Mouse (Mus musculus) brown adipose tissue, adult 24 weeks (tissue): ENCODE data around the gene Ptk7. TPM values are rescaled to one million over a fixed set of nuclear protein-coding genes. Genes with fewer than 3 reads are reported as not detected.

ENCODE experiments used
- H3K27ac ChIP-seq: fragments of 200-500 bp; replicated peaks from 2 replicates; pipeline ENCODE4 v1.5.1; 2012; ENCODE audit warnings: low read depth, mild to moderate bottlenecking, low read length
- H3K4me1 ChIP-seq: fragments of 200-500 bp; 2 replicates; pipeline ENCODE4 v1.6.1; 2012; ENCODE audit warnings: low read length, mixed read lengths; ENCODE audit not compliant: control insufficient read depth, insufficient read depth, insufficient read length
- H3K4me3 ChIP-seq: fragments of 200-500 bp; 2 replicates; pipeline ENCODE4 v1.5.1; 2012; ENCODE audit warnings: low read depth, mild to moderate bottlenecking, low read length, moderate library complexity; ENCODE audit not compliant: insufficient read depth
- polyA plus RNA-seq: library from polyadenylated mRNA; stranded (reverse); fragments of >200 nt; gene quantifications from 2 replicates; pipeline ENCODE4 v1.2.4, GENCODE M21; 2012; ENCODE audit not compliant: missing spikeins, insufficient read depth, insufficient read length

Gene Ptk7
- polyA plus RNA-seq, 1 experiment = not detected

DNA sequence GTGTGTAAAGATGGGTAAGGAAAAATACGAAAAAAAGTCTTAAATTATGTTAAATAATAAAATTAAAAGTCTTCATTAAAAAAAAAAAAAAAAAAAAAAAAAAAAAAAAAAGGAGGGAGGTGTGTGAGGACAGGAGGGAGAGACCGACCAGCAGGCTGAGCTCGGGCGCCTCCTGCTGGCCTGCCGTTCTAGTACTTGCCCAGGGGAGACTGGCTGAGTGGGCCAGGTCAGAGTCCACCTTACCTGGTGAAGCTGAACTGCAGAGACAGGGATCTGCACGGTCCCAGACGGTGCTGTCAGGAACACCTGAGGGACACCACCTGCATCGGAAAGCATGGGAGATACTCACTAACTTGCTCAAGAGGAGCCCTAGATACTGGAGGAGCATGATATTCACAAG is 80.1 kb downstream of the Ptk7 start:
- Histone ChIP-seq H3K4me1 (peaks cover 4% of the 10 kb centered on the region), H3K27ac (no peak overlapping the region), H3K4me3 (no peak overlapping the region)

DNA sequence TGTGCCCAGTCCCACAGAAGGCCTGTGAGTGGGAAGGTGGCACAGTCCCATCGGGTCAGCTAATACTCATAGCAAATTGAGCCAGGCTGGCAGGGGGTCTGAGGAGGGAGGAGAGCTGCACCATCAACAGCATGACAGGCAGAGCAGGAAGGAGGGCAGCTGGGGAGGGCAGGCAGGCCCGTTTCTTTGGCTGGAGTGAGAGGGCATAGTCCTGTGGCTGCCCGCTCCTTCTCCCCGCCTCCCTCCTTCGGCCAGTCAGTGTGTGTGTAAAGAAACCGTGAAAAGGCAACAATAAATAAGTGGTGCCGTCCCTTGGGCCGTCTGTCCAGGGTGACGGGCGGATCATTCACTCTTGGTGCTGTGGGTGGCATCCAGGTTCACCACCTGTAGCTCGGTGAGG is 80.6 kb downstream of the Ptk7 start:
- Histone ChIP-seq H3K4me1 (peaks cover 4% of the 10 kb centered on the region), H3K4me3 (no peak overlapping the region), H3K27ac (no peak overlapping the region)

DNA sequence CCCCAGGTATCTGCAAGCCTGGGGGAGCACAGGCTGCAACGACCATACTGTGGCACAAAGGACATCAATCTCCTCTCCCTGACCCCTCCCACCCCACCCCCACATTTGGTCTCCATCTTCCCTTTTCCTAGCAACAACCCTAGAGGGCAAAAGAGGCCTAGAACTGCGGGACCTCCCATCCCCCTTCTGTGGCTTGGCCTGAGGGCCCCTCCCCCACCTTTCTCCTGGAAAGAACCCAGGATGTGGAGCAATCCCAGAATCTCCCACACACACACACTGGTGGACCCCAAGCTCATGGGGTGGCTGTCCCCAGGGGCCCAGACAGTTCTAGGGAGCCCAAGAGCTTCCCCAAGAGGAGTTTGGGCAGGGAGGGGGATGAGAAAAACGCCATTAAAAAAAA is 81.4 kb downstream of the Ptk7 start:
- Histone ChIP-seq H3K4me3 (no peak overlapping the region), H3K4me1 (no peaks in the 10 kb centered on the region; the same call in 1 of the 2 replicates), H3K27ac (no peak overlapping the region)

DNA sequence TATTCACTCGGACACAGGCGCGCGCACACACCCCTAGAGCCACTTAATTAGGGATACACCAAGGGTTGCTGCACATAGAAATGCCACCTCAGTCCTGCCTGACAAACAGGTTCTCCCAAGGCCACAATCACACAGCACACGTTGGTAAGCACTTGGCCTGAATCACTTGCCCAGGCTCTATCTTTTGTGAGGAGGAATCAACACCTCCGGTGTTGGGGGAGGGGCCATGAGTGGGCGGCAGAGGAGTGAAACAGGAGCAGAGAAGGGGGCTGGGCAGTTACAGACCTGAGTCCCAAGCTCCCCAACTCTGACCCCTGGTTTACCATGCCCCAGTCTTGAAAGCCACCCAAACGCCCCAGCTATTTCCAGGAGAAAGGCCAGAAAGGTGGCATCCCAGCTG is 82.3 kb downstream of the Ptk7 start:
- H3K27ac ChIP-seq = no peak overlapping the region
- no peaks in the 10 kb centered on the region; the same call in 1 of the 2 replicates for H3K4me1 ChIP-seq
- no peak overlapping the region for H3K4me3 ChIP-seq

DNA sequence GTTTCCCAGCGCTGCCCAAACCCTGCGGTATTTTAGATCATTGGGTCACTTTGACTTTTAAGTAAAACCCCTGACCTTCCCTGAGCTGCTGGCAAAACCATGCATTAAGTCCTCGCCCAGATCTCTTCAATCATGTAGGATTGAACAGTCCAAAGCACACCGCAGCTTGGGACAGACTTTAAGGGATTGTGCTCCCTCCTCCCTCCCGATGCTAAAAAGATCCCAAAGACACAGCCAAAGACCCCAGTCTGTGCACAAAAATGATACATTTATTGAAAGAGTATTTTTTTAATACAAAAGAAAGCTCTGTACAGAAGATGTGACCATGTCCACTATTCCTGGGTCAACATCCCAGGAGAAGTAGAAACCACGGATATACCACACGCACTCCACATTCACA is 82.7 kb downstream of the Ptk7 start:
- Histone ChIP-seq H3K27ac (no peak overlapping the region), H3K4me1 (no peaks in the 10 kb centered on the region; the same call in 1 of the 2 replicates)

DNA sequence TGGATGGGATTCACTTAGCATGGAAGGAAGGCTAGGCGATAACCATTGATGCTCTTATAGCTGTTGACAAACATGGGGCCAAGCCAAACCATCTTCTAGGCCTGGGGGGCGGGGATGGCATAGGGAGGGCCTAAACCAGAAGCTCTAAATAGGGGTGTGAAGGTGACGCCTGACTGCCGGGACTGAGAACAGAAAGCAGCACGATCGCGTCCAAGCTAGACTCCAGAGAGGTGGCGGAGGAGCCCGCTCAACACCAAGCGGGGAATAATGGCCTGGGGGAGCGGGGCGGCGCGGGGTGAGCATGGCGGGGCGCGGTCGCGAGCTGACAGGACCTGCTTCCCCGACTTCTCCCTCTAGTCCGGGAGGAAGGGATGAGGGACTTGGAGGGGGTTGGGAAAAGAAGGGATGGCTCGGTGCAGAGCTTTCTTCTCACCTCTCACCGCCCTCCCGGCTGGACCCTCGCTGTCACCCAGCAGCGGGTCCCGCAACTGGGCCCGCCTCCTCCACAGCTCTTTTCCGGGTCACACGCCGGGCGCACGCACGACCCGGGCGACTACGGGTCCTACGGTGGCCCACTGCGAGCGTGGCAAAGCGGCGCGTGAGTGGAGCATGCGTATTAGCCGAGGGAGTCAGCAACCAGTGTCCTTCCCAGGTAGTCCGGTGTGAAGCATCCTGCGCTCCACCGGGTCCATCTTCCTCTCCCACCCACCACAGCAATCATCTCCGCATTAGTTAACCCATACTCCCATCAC is 83.3 kb downstream of the Ptk7 start, which contains the start of gene Cul9:
Gene Cul9 (minus strand): TSS at position 576 of the 752 bp plus-strand sequence.
- peak within 1 kb of the TSS; percentile 86 for H3K4me3 ChIP-seq
- H3K27ac ChIP-seq = no peak within 1 kb of the TSS
- H3K4me1 ChIP-seq = no peaks in the 10 kb centered on the region; the same call in 1 of the 2 replicates

More for the DNA sequence above, 82.7 kb downstream of the Ptk7 start:
- peak overlapping the region; percentile 86 for H3K4me3 ChIP-seq

DNA sequence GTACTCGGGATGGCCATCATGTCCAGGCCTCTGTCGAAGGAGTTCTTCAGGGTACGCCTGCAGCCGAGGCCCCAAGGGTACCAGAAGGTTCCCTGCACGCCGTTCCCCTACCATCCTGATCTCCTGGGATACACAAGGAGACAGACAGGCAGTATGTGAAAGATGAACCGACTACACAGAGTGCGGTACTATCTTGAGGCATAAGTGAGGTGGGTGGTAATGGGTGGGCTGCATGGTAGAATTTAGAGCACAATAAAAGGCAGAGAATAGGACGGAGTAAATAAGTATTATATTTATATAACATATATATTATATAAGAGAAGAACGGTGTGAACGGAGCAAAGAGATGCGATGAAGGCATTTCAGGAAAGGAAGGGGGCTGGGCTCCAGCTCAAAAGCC is 85.6 kb downstream of the Ptk7 start:
- Histone ChIP-seq H3K4me1 (no peaks in the 10 kb centered on the region; the same call in 1 of the 2 replicates), H3K4me3 (no peak overlapping the region), H3K27ac (no peak overlapping the region)

DNA sequence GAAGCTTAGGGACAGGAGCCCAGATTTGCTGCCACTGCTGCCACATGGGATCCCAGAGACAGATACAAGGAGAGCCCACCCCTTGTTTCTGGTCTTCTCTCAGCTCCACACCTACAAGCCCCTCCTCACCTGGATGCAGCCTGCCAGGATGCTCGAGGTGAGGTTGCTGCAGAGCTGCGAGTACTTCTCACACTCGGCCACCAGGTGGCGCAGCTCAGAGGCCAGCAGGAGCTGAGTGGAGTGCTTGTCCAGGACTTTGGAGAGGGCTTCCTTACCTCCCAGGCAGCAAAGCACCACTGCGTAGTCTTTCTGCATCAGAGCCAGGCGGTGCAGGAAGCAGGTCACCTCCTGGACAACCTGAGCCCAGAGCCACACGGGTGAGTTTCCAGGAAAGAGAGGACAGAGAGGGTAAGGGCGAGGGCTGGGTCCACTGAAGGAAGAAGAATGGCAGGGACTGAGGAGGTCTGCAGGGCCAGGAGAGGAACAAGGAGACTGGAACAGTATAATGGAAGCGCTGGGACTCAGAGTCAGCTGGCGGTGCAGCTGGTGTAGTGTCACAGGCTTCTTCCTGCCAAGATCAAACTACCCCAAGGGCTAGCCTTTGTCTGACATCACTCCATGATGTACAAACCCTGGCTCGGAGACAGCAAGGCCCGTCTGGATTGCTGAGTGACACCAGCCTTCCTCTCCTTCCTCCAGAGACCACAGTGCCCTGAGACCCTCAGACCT is 103.6 kb downstream of the Ptk7 start:
- Histone ChIP-seq H3K4me1 (no peaks in the 10 kb centered on the region), H3K27ac (no peak overlapping the region), H3K4me3 (no peak overlapping the region)

DNA sequence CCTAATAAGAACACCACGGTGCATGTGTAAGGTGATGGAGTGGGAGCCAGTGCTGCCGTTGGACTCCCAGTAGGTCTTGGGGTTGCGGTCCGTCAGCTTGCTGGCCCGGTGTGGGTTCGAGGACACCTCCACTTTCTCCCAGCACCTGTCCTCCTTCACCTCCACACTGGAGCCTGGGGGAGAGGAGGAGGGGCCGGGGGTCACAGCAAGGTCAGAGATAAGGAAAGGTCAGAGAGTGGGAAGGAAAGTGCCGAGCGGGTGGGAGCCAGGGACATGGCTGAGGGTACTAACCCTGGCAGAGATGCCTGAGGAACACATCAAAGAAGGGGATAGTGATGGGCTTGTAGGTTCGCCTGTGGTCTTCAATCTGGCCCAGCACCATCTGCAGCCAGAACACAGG is 104.2 kb downstream of the Ptk7 start:
- no peak overlapping the region for H3K27ac ChIP-seq
- H3K4me1 ChIP-seq = no peaks in the 10 kb centered on the region
- no peak overlapping the region for H3K4me3 ChIP-seq

DNA sequence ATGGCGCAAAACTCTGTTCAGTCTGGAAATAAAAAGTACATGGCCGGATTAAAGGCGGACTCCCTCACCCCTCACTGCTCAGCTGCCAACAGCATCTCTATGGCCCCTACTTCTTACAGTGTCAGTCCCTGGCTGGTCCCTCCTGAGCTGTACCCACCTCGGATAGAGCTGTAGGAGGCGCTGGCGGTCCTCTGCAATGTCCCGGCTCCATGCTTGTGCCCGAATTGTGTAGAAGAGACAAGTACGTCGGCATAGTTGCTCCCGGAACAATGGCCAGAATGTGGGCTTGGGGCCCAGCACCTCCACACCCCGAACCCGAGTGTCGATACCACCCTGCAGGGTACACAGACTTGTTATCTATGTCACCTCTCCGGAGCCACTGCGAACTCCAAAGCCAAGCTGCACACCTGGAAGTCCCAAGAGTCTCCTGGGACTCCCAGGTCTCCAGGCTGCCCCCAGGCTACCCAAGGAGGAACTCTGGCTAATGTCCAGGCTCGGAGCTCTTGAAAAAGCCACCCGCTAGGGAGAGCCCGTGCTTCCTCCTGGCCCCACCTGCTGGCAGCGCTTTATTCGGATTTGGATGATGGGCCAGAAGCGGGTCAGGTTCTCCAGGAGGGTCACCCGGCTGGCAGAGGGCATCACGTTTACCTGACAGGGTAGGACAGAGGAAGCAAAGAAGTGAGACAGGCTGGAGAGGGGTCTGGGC is 107.2 kb downstream of the Ptk7 start:
- Histone ChIP-seq H3K4me3 (no peak overlapping the region), H3K4me1 (no peaks in the 10 kb centered on the region), H3K27ac (no peak overlapping the region)

DNA sequence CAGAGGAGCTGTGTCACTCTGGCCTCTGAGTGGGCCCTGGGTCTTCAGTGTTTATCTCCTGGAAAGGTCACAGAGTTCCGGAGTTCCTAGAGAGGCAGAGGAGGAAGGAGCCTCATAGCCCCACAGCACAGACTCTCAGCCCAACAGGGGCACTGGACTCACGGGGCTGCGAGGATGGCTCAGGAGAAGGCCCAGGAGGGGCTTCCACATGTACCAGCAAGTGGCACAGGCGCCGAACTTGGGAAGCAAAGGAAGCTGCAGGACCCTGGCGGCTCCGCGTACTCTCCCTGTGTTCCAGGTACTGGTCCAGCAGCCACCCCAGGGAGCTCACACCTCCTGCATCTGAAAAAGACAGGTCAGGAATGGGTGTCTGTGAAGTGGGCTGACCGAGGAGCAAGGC is 108.1 kb downstream of the Ptk7 start:
- Histone ChIP-seq H3K27ac (no peak overlapping the region), H3K4me3 (no peak overlapping the region)

DNA sequence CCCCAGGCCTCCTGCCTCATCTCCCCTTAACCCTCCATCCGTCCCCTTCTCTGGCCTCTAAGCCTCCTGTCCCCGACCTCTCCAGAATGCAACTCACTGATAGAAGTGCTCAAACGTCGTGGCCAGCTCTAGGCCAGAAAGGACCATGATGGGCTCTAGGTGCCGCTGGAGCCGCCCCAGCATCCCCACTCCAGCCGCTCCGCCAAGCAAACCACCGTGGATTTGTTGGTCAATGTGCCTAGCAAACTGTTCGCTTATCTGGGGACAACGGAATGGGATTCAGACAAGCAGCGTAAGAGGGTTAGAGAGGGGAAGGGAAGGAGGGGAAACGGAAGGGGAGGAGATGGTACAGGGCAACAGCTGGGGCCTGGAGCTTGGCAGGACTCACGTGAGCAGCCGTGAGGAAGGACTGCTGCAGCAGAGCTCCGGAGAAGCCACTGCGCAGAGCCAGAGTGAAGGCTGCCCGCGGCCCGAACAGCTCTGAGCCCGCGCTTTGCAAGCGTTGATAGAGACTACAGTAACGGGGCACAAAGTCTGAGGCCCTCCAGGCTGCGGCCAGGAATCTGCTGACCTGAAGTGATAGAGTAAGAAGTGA is 108.8 kb downstream of the Ptk7 start:
- Histone ChIP-seq H3K4me3 (peak overlapping the region; percentile 31; the same call in 1 of the 2 replicates), H3K4me1 (no peaks in the 10 kb centered on the region), H3K27ac (no peak overlapping the region)

More for the DNA sequence above, 108.1 kb downstream of the Ptk7 start:
- no peaks in the 10 kb centered on the region for H3K4me1 ChIP-seq

DNA sequence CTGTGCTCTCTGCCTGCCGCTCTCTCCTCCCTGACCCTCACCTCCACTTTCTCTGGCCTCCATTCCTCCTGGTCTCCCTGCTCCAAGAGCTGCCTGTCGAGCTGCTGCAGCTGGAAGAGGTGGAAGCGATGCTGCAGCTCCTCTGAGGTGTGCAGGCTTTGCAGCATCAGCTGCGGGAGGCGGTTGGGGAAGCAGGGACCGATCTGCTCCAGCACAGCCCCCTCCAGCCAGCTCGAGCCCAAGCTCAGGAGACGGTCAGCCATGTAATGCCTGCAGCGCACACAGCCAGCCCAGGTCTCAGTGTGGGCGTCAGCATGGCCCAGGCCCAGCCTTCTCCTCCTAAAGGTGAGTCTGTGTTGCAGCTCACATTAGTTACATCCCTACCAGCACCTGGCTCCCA is 109.3 kb downstream of the Ptk7 start:
- Histone ChIP-seq H3K4me3 (no peak overlapping the region), H3K4me1 (no peaks in the 10 kb centered on the region), H3K27ac (no peak overlapping the region)
